Mouse (Mus musculus) erythroblast, embryonic 14.5 days (primary cell): ENCODE results near the gene Xab2.

Experiments
- GATA1 ChIP-seq: IDR thresholded peaks from 2 replicates; pipeline ENCODE4 v1.6.1; 2012; ENCODE audit warnings: low read length, inconsistent platforms, mixed read lengths
- TAL1 ChIP-seq: IDR thresholded peaks from 3 replicates; pipeline ENCODE4 v1.6.1; 2012; ENCODE audit warnings: low read length, inconsistent platforms, mixed read lengths

- TF ChIP-seq GATA1, result no peak
- no peak for TF ChIP-seq TAL1
Measured at GRCm38 (mm10) chr8:3626971-3627370, 5.9 kb upstream of the Xab2 start.
